Mouse (Mus musculus): ENCODE measurements around the gene Spag9.

The Spag9 gene

GRCm38 (mm10) chr11:94158521-94158920, 162.6 kb downstream of the Spag9 start:
- DNase-seq (ENCODE audit: low spot score in 2 of 2) = no peak

- DNase-seq (ENCODE audit: low spot score in 2 of 2) = no peak
These were observed 163.4 kb downstream of the Spag9 start for GRCm38 (mm10) chr11:94159066-94159880.

- DNase-seq (ENCODE audit: low spot score in 2 of 2) = no peak
These were observed 164.1 kb downstream of the Spag9 start for GRCm38 (mm10) chr11:94159911-94160415.

GRCm38 (mm10) chr11:94160443-94161266, 164.8 kb downstream of the Spag9 start:
- peak; percentile 75 to 80 for DNase-seq (ENCODE audit: low spot score in 2 of 2)

- DNase-seq (ENCODE audit: low spot score in 2 of 2) = peak in 1 of 2 experiments; percentile 44
These were observed 165.4 kb downstream of the Spag9 start for GRCm38 (mm10) chr11:94161267-94161646.

- DNase-seq (ENCODE audit: low spot score in 2 of 2) = no peak
These were observed 166.1 kb downstream of the Spag9 start for GRCm38 (mm10) chr11:94161867-94162581.

- DNase-seq (ENCODE audit: low spot score in 2 of 2) = no peak
These were observed 167.3 kb downstream of the Spag9 start for GRCm38 (mm10) chr11:94163005-94163767.

GRCm38 (mm10) chr11:94165745-94166144, 169.9 kb downstream of the Spag9 start:
- DNase-seq (ENCODE audit: low spot score in 2 of 2) = no peak

- DNase-seq (ENCODE audit: low spot score in 2 of 2) = no peak
These were observed 172.3 kb downstream of the Spag9 start for GRCm38 (mm10) chr11:94168238-94168637.

- no peak for DNase-seq (ENCODE audit: low spot score in 2 of 2)
These were observed 173.7 kb downstream of the Spag9 start for GRCm38 (mm10) chr11:94169596-94169995.

- no peak for DNase-seq (ENCODE audit: low spot score in 2 of 2)
These were observed 175.8 kb downstream of the Spag9 start for GRCm38 (mm10) chr11:94171691-94172090.

GRCm38 (mm10) chr11:94172186-94172585, 176.3 kb downstream of the Spag9 start:
- no peak for DNase-seq (ENCODE audit: low spot score in 2 of 2)

GRCm38 (mm10) chr11:94173726-94174146, 177.8 kb downstream of the Spag9 start:
- no peak for DNase-seq (ENCODE audit: low spot score in 2 of 2)

- no peak for DNase-seq (ENCODE audit: low spot score in 2 of 2)
These were observed 179.4 kb downstream of the Spag9 start for GRCm38 (mm10) chr11:94175288-94175687.

Measured in urinary bladder, postnatal 4 days (tissue).